8 mouse cellular contexts compared by ENCODE assay signal in genomic region chr9:121642401-121643181, GRCm38 (mm10). TPM values are rescaled to one million over a fixed set of nuclear protein-coding genes. Genes with fewer than 3 reads are reported as not detected.
DNase-seq lines count a peak whose midpoint lies in the region; ATAC-seq and TF ChIP-seq lines count a peak whose summit lies in the region.

TSS of gene Vipr1 (plus strand) at chr9:121642716.

- under 1% methylated on average over 72 of the region's 79 CpGs for WGBS in forebrain, embryonic 16.5 days
- under 1% methylated on average over 73 of the region's 79 CpGs for WGBS in hindbrain, postnatal 0 days

- H3K36me3 ChIP-seq in ES-E14 (ENCODE audit: control insufficient read depth, insufficient read depth, low read length, poor library complexity, severe bottlenecking) = no peaks in the 10 kb centered on the region
- H3K36me3 ChIP-seq in forebrain, embryonic 16.5 days (ENCODE audit: control insufficient read depth, insufficient read depth) = no peaks in the 10 kb centered on the region
- no peaks in the 10 kb centered on the region for H3K36me3 ChIP-seq in hindbrain, postnatal 0 days (ENCODE audit: insufficient read depth, low read length)

- H3K9ac ChIP-seq in ES-E14 (ENCODE audit: insufficient read depth, low read depth, low read length, poor library complexity, severe bottlenecking) = peak within 1 kb of the TSS; percentile 83
- H3K9ac ChIP-seq in forebrain, embryonic 16.5 days (replicated peaks; ENCODE audit: low read depth, low read length) = peak within 1 kb of the TSS; percentile 64
- H3K9ac ChIP-seq in hindbrain, postnatal 0 days (replicated peaks; ENCODE audit: low read length) = peak within 1 kb of the TSS; percentile 48

- peak; percentile 52 for TF ChIP-seq CTCF in hindbrain, postnatal 0 days (IDR thresholded peaks at IDR 0.05; ENCODE audit: low read depth)
- TF ChIP-seq CTCF in left cerebral cortex, adult 2 months (IDR thresholded peaks at IDR 0.05) = no peak; the same call in 1 of the 2 replicates

- DNase-seq in ES-E14 (ENCODE audit: low read depth, low spot score) = peak; percentile 71
- DNase-seq in cerebellum, adult 11 months = peak; percentile 86
- peak; percentile 78 for DNase-seq in hindbrain, postnatal 0 days (ENCODE audit: low spot score)
- DNase-seq in left cerebral cortex, adult 2 months (ENCODE audit: extremely low spot score in 1 of 2, low spot score in 2 of 2) = peak; percentile 88 to 90
- DNase-seq in lung, postnatal 36 days = peak; percentile 83
- peak; percentile 72 for DNase-seq in retina, embryonic 14.5 days (ENCODE audit: low spot score)
- DNase-seq in thymus, postnatal 25 days = peak; percentile 92

- peak within 1 kb of the TSS; percentile 90 for H3K4me2 ChIP-seq in forebrain, embryonic 16.5 days (ENCODE audit: low read length)
- peak within 1 kb of the TSS; percentile 79 for H3K4me2 ChIP-seq in hindbrain, postnatal 0 days (ENCODE audit: low read depth, low read length)

- H3K4me3 ChIP-seq in ES-E14 (ENCODE audit: insufficient read depth in 1 of 2, low read depth in 1 of 2, low read length in 2 of 2, poor library complexity in 1 of 2, severe bottlenecking in 1 of 2) = peak within 1 kb of the TSS; percentile 82 to 90
- peak within 1 kb of the TSS; percentile 58 for H3K4me3 ChIP-seq in forebrain, embryonic 16.5 days (replicated peaks; ENCODE audit: low read length)
- H3K4me3 ChIP-seq in hindbrain, postnatal 0 days (ENCODE audit: low read length) = peak within 1 kb of the TSS; percentile 48
- H3K4me3 ChIP-seq in left cerebral cortex, adult 2 months = peak within 1 kb of the TSS; percentile 59

- in situ Hi-C loops in ES-E14 (cut with MboI; ENCODE audit: low sequenced_read_pairs in 2 of 2, unreplicated experiment in 2 of 2) = no loop called here

- ATAC-seq in forebrain, embryonic 16.5 days = peak; percentile 94
- ATAC-seq in hindbrain, postnatal 0 days = peak; percentile 77

- no peak within 1 kb of the TSS for H3K27ac ChIP-seq in ES-E14 (ENCODE audit: insufficient read depth, low read depth, low read length, poor library complexity, severe bottlenecking)
- H3K27ac ChIP-seq in forebrain, embryonic 16.5 days (ENCODE audit: low read length) = no peak within 1 kb of the TSS
- no peak within 1 kb of the TSS for H3K27ac ChIP-seq in hindbrain, postnatal 0 days
- H3K27ac ChIP-seq in left cerebral cortex, adult 2 months = peak within 1 kb of the TSS; percentile 93

- H3K9me3 ChIP-seq in ES-E14 (ENCODE audit: control insufficient read depth, insufficient read depth, low read depth, low read length) = no peaks in the 10 kb centered on the region
- H3K9me3 ChIP-seq in forebrain, embryonic 16.5 days (ENCODE audit: control insufficient read depth, low read length) = no peaks in the 10 kb centered on the region
- no peaks in the 10 kb centered on the region for H3K9me3 ChIP-seq in hindbrain, postnatal 0 days (ENCODE audit: low read length)

- peaks cover 20% of the 10 kb centered on the region for H3K27me3 ChIP-seq in forebrain, embryonic 16.5 days (replicated peaks; ENCODE audit: control insufficient read depth, insufficient read depth, low read length)
- H3K27me3 ChIP-seq in hindbrain, postnatal 0 days (ENCODE audit: insufficient read depth, low read length) = peaks cover 12% of the 10 kb centered on the region; the same call in 1 of the 2 replicates

- intact Hi-C loops in left cerebral cortex, adult 2 months (cut with DNase I) = loop anchor here (1.0 kb wide), 1 partner anchor 25 kb away; no protein-coding TSS in a partner anchor

- peaks cover 0 to 2% of the 10 kb centered on the region in 2 experiments; a peak in 1 of 4 replicates for H3K4me1 ChIP-seq in ES-E14 (ENCODE audit: control insufficient read depth in 2 of 2, insufficient read depth in 2 of 2, low read length in 2 of 2, poor library complexity in 1 of 2)
- peaks cover 20% of the 10 kb centered on the region for H3K4me1 ChIP-seq in forebrain, embryonic 16.5 days (replicated peaks; ENCODE audit: control insufficient read depth, insufficient read depth, low read length)
- peaks cover 6% of the 10 kb centered on the region; the same call in 1 of the 2 replicates for H3K4me1 ChIP-seq in hindbrain, postnatal 0 days (ENCODE audit: insufficient read depth, low read length)

TF ChIP-seq in ES-E14, 5 proteins besides CTCF, POLR2A, EP300 and RAD21:
- TF ChIP-seq ZC3H11A (IDR thresholded peaks at IDR 0.05; ENCODE audit: borderline replicate concordance, low read depth, low read length) = no peak
- no peak for TF ChIP-seq MAFK (IDR thresholded peaks at IDR 0.05; ENCODE audit: insufficient read depth, low read depth, low read length)
- no peak for TF ChIP-seq HCFC1 (IDR thresholded peaks at IDR 0.05; ENCODE audit: borderline replicate concordance, insufficient read depth, low read length)

RNA-seq across cellular contexts. Expression of gene Vipr1, which starts in this region (rescaled TPM):
- total RNA-seq in ES-E14 (2012; rRNA removed) = 0.31 and 0.90 TPM in 2 replicates
- polyA plus RNA-seq in forebrain, embryonic 16.5 days (2015; fragmentation: Nextera tagmentation; extraction: Ambion mirVana) = 0.65 and 1.1 TPM in 2 replicates
- total RNA-seq in hindbrain, postnatal 0 days (2014; rRNA removed) = 1.3 and 1.4 TPM in 2 replicates
- polyA plus RNA-seq in hindbrain, postnatal 0 days (2015; fragmentation: Nextera tagmentation; extraction: Ambion mirVana) = 0.38 and 0.51 TPM in 2 replicates
- total RNA-seq in left cerebral cortex, adult 2 months (2021) = 10 to 100 TPM; 27.7 to 28.1 TPM

Comparison
In these comparisons a context has a peak if more than half of its experiments do, and no peak if none do; other contexts are left out.
1. RNA of gene Vipr1 (total RNA-seq): 27.7 to 28.1 TPM in left cerebral cortex, adult 2 months; 1.3 to 1.4 TPM in hindbrain, postnatal 0 days and 0.31 to 0.90 TPM in ES-E14; every median in the first group is over 10 times any median in the second.
2. Peak in DNase-seq, H3K4me3 ChIP-seq and H3K9ac ChIP-seq in ES-E14; RNA of the gene not detected or under 1 TPM.
3. Peak in every context shown above with its lines, with median percentiles within 50 percentile points of each other: DNase-seq, H3K4me3 ChIP-seq and H3K9ac ChIP-seq.